Mouse (Mus musculus) R1 (cell line): ENCODE data around the gene Zfp398.

Source experiments
- DNase-seq: peaks from one replicate; pipeline ENCODE4 v3.0.0-alpha.2; 2018; ENCODE audit warnings: low read depth, low spot score

The Zfp398 gene

DNA sequence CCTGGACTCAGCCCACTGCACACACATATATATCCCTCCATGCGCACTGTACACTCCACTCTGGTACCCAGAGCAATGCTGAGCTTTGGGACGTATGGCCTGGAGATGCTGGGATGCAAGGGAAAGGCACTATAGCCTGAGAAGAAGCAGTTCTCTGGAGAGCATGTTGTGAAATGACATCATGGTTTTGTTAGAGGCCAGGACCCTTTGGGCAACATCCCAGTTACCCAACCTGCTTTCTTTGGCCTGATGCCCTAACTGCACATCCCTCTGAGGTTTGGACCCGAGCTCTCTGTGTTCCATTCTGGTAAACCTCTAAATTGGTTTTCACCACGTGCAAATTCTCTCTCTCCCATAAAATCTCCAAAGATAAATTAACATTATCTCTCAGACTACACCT, 68.1 kb downstream of the Zfp398 start:
- DNase-seq = no peak

DNA sequence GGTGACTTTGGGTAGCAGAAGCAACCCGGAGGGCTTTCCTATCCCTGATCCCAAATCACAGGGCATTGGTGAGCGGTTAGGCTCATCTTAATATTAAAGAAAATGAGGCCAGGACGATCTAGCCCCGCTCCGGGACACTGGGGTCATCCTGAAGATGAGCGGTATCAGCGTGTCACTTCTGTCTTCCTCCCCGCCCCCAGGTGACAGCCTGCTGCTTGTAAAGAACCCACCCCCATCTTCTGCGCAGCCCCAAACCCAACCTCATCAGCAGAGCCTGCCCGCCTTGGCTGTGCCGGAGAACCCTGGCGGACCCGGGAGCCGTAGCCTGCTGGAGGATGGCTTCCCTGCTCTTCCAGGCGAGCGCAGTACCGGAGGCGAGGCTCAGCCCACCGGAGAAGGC, 68.9 kb downstream of the Zfp398 start:
- peak; percentile 70 for DNase-seq

- DNase-seq = peak; percentile 83
Observed at GRCm38 (mm10) chr6:47904917-47905695, 69.6 kb downstream of the Zfp398 start.

- DNase-seq = no peak
Observed at GRCm38 (mm10) chr6:47906326-47906725, 70.9 kb downstream of the Zfp398 start.

DNA sequence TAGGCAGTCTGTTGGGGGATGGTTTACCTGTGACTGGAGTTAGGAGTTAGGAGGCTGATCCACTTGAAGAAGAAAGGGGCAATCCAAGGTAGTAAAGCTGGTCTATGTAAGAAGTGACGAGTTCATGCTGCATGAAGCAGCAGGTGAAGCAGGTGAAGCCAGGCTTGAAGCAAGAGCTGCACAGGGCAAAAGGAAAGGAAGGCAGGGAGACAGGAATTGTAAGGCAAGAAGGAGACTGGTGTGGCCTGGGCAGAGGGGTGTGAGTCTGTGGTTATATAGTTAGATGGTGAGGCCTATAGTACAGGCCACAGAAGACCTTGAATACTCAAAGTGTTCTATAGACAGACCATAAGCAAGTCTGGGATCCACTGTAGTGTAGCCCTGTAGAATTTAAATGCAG, 73.5 kb downstream of the Zfp398 start:
- no peak for DNase-seq

DNA sequence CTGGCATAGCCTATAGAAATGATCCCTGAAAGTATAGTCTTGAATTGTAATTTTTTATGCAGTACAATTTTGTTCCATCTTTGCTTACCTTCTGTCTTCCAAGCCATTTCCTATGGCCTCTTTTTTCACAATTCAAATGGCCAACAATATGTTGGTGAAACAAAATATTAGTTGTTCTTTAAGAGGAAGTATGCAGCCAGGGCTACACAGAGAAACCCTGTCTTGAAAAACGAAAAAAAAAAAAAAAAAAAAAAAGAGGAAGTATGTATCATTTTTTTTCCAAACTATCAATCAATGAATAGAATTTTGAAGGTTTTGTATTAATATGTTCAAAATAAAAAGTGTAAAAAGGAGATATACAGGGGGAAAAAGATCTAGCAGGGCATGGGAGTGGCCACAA, 76.2 kb downstream of the Zfp398 start:
- no peak for DNase-seq

- DNase-seq = no peak
Observed at GRCm38 (mm10) chr6:47912991-47913390, 77.5 kb downstream of the Zfp398 start.

- DNase-seq = no peak
Observed at GRCm38 (mm10) chr6:47917051-47917450, 81.6 kb downstream of the Zfp398 start.

- peak; percentile 18 for DNase-seq
Observed at GRCm38 (mm10) chr6:47918768-47919274, 83.4 kb downstream of the Zfp398 start.

- DNase-seq = no peak
Observed at GRCm38 (mm10) chr6:47919646-47920446, 84.4 kb downstream of the Zfp398 start.

- peak; percentile 94 for DNase-seq
Observed at GRCm38 (mm10) chr6:47920447-47921340, 85.2 kb downstream of the Zfp398 start, which contains the start of gene Zfp212. Gene Zfp212 (plus strand): TSS chr6:47920476.
